Mouse (Mus musculus) testis, postnatal 14 days (tissue): ENCODE measurements around the gene Nap1l5.

Experiments used
- DNase-seq: peaks from one replicate; pipeline ENCODE4 v3.0.0; 2021; ENCODE audit warnings: low spot score

Gene Nap1l5

DNA sequence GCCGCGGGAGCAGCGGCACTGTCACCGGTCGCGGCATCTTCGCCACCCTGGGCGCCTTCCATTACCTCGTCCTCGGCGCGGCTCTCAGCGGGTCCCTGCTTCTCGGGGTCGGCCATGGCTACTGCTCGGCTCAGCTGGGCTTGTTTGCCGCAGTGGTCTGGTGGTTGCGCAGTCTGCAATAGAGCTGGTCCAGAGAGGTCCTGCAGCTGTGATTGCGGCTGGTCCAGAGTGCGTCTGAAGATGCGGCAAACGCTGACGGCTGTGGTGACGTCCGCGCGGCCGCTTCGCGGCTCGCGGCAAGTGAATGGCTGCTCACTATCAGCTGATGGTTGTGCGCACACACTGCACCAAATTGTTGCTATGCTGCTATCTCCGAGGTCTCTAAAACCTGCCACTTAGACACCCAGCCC, at the start of gene Nap1l5:
Gene Nap1l5 (minus strand): TSS at position 225 of the 410 bp plus-strand sequence.
- peak; percentile 36 for DNase-seq

DNA sequence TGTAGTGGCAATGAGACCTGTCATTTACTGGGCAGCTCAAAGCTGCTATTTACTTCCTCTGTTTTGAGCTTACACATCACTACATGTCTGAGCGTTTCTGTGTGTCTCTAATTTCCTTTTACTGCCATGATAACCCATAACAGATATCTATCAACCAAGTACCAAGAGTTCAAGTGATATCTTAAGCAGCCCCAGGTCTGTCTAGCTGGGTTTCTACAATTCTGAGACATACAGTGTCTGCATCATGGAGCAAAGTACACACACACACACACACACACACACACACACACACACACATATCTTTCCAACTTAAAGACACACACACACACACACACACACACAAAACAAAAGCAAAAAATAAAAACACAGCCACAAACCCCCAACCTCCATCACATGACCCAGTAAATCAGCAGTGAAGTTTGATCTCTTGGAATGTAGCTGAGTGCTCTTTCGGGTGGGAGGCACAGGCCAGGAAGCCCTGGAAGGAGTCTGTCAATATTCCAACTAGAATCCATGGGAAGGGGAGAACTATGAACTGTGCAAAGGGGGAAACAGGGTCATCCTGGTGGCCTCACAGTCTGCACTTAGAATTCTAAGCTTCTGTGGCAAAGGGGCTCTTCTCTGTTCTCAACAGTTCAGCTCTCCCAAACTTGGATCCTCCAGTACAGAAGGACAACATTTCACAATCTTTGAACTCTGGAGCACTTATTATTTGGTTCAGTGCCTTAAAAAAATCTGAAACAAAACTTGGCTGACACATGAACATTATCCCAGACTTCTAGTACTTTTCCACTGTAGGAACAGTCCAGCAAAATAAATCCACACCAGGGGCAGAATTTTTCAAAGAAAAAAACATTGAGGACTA, 44.5 kb upstream of the Nap1l5 start:
- DNase-seq, result no peak

DNA sequence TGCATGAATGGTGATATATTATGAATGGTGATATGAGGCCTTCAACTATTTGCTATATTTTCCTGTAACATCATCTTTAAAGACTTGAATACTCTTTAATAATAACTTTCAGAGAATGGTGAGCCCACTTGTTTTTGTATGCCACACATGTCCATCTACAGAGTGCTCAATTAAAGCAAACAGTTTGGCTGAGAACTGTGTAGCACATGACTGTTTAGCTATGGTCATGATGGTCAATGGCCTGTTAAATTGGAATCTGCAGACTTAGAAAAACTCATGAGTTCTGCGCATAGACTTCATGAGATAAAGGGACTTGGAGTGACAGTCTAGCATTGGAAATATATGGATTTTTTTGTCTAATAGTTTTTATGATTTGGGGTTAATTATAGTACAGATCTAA, 43.5 kb upstream of the Nap1l5 start:
- DNase-seq, result no peak

DNA sequence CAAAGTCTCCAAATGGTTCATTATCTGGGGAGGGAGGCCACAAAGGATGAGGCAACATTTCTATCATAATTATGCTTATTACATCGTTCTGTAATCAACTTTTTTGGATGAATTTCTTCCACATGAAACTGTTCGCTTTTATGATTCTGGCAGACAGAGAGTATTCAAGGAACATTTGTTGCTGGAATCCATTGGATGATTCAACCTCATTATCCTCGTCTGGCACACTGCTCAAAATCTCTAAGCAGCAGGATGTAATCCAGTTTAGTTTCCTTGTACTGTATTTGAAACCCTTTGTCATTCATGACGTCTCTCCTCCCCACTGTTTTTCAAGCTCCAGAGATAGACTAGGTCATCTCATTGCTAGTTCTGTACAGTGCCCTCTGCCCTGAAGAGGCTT, 40.0 kb upstream of the Nap1l5 start:
- no peak for DNase-seq

DNA sequence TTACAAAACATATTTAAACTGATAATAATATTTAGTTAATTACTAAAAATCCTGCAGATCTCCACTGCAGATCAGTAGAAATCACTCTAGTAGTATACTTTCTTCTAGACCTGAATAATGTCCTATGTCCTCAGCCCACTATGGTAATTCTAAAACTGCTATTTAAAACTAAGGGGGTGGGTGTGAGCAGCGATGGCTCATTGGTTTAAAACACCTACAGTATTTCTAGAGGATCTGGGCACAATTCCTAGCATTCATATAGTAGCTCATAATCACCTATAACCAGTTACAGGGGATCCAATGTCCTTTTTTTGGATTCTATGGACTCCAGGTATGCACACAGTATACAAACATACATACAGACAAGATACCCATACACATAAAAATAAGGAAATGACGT, 39.4 kb upstream of the Nap1l5 start:
- DNase-seq, result no peak

DNA sequence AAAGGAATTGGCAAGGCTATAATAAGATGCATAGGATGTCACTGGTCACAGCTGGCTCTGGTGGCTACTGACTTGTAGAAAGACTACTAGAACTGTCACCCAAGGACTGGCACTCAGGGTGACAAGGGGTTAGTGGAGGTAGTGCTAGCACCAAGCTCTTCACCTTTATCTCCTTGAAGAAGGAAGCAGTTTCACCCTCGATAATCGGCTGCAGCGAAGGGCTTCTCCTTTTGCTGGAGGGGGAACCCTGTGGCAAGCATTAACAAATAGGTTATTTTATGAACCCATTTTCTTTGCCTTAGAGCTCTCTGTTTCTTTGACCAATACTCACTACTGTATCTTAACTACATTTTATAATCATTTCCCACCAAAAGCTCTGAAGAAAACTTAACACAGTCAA, 37.1 kb upstream of the Nap1l5 start:
- no peak for DNase-seq

DNA sequence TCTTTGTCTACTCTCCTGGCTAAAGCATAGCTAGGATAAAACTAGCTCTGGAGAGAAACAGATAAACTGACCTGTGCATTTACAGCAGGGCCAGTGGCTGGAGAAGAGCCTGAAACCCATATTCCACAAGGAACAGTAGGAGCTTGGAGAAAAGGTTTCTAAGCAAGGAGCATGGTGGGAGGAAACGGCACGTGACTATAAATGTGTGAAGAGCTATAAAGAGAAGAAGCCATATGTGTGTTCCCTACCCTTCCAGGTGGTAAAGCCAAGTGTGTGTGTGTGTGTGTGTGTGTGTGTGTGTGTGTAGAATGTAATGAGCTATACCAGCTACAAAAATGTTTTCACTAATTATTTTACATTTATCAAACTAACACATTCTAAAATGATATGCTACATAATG, 35.4 kb upstream of the Nap1l5 start:
- no peak for DNase-seq

DNA sequence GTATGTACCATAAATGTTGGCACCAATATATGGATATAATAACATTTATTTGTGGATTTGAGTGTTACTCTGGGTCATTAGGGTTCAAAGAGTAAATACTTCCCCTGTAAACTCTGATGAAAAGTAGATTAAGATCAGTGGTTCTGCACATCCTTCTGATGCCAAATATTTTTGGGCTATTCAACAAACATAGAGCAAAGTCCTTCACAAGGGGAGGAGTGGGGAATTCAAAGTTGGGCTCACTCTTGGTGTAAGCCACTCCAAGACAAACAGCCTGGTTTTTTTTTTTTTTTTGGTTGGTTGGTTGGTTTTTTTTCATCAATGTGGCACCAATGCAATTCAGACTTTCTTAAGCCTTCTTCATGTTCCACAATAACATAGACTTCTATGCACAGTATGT, 30.9 kb upstream of the Nap1l5 start:
- DNase-seq, result no peak

DNA sequence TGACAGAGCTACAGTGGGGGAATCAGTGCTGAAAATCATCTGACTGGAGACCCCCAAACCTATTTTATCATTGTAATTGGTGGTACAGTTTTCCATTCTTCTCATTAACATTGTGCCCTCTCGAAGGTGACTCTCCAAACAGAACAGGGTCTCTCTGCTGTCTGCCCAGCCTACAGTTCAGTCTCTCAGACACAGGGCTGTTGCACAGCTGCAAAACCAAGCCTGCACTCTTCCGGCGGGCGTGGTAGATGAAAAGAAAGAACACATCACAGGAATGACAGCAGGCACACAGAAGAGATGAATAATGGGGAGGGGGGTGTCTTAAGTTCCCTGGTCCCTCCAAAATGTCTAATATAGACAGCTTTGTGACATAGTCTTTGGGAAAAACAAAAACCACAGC, 27.3 kb upstream of the Nap1l5 start:
- no peak for DNase-seq

DNA sequence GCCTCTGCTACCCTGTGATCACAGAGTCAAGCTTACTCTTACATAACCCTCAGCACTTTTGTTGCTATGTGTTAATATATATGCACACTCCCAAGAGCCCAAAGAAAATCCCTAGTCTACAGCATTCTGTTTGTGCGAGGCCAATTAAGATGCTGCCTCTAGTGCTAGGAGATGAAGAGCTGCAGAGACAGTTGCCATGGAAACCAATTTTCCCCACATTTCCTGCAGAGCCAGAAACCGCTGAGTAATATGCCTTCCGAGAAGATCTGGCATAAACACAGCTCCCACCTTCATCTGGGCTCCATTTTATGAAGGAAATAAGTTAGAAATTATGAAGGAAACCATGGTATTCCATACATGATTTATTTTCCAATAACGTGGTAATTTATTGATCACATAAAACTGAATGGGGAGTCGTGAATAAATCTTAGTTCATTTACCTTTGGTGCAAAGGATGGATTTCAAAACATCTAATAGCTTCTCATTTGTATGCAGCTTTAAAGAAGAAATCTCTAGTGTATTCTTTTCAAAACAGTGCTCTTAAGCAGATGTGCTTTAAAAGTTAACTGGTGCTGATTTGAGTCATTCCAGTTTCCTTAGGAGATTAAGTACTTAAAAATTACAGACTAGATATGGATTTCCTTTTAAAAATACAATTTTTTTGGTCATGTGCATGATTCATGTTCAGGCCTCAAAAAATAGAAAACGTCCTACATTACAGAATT, 26.5 kb upstream of the Nap1l5 start:
- no peak for DNase-seq

DNA sequence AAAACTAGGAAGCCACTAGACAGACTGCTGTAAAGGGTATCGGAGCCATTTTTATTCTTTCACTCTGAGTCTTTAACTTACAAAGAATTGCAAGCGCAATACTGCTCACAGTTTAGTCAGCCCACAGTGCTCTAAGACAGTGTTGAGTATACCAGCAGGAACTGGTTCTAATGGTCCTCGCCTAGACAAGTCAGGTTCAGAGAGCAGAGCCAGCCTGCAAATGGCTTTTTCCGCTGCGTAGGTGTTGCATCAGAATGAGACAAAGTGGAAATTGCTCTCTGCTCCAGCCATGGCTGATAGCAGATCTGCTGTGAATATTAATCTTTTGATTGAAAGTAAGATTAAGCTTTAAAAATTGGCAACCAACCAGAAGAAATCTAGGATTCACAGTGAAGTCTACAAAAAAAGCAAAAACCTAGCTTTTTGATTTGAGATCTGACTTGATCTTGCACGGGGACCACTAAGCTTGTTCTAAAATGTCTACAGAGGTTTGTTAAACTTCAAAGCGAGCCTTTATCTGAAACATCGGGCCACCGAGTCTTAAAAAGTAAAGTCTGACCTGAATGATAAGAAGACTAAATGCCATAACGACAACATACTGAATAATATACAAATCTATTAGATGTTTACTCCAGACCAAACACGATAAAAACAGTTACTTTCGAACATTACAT, 25.8 kb upstream of the Nap1l5 start:
- DNase-seq, result no peak

DNA sequence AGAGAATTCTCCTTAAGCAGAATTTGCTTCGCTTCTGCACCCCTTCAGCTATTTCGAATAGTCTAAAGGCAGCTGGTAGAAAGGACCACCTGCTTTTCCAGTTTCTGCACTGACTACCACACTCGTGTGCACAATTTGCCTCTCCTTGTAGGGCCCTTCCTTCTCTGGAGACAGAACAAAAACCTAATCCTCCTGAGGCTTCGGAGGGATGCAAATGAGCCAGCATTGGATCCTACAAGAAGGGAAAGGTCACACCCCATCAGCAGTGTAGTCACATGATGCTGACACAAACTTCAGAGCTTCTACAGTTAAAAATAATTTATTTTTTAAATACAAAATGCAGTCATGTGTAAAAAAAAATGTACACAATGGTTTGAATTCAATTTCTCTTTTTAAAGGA, 24.3 kb upstream of the Nap1l5 start:
- DNase-seq, result no peak

DNA sequence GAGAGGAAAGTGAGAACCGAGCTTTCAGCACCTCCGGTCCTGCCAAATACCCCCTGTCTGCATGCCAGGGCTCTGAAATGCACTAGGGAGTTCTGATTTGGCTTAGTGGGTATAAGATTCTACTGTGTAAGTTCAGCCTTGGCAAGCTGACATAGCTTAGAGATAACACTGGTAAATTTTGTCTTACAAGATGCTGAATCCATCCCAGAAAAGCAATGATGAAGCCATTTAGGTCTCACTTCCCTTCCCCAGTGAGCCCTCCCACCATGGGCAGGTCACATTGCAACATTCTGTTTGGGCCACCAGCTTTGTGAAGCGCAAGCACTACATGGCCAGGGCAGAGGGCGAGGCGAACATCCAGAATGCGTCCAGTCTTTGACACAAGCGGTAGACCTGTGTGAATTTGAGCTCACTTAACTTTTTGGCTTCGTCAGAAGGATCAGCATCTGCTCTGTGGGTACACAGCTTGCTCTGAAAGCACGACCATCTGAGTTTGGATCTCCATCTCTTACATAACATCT, 23.1 kb upstream of the Nap1l5 start:
- no peak for DNase-seq

DNA sequence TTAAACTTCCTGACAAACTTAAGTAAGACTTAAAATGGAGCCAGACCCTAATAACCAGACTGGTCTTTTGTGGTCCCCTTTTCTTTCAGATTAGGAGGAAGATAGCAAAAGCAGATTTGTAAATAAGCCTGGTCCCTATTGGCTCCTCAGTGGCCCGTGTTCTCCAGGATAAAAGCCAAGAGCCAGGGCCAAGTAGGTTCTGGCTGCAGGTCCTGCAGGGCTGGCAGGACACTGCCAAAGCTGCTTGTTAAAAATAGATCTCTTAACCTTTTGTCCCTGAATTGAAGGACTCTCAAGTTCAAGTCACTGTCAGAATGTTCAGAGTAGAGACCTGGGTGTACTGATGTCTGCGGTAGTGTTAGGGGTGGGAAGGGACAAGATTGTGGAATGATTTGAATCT, 21.0 kb upstream of the Nap1l5 start:
- DNase-seq, result no peak

DNA sequence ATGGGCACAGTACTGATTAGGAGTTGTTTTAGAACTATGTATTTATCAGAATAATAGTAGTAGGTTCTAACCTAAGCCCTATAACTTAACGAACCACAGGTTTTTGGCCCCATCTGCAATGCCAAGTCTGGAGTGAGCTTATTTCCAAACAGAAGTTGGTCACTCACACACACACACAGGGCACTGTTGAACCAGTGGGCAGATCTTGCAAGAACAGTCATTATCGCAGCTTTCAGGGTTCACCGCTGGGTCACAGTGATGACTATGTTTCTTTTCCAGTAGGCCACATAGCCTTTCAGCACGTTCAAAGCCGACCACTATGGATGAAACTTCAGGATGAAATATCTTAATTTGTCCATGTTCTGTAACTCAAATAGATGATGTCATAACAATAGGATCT, 15.6 kb upstream of the Nap1l5 start:
- DNase-seq, result no peak

DNA sequence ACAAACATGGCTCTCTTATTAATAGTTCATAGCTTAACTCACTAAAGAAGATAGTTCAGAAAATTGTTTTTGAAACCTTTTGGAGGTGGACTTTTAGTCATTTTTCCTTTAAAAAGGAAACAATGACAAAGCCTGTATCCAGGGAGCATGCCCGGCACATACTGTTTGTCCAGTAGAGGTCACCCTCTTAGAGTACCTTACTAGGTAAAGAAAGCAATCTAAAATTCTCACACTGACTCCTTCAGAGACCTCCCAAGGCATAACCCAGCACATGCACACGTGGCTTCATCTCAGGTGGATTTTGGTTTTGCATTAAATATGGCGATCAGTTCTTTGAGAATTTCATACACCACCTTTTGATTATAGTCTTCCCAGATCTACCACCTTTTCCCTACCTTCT, 14.7 kb upstream of the Nap1l5 start:
- no peak for DNase-seq

DNA sequence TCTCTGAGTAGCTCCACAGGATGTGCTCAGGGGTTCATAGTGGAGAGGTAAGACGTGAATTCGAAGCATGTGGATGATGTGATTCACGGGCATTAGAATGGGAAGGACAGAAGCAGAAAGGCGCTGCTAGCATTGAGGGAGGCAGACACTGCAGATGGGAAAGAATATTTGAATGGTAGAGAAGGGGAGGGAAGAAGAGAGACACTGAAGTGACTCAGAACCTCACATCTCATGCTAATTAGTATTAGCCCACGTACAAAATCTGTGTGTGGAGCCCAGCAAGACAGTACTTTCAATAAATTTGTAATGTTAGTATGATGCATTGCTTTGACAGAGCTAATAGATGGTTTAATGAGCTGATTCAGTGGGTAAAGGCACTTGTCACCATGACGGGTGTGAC, 13.9 kb upstream of the Nap1l5 start:
- DNase-seq, result no peak

DNA sequence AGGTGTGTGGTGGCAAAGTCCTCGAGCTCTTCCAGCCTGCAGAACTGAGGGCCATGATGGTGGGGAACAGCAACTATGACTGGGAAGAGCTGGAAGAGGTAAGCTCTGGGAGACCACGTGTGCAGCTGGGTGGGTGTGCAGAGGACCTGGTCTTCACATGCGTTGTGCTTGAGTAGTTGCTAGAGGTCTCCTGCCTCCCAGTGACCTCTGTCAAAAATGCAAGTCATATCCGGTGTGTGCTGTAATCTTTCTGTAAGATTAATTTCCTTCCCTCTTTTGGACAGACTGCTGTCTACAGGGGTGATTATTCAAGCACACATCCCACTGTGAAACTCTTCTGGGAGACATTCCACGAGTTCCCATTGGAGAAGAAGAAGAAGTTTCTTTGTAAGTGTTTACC, 9.6 kb upstream of the Nap1l5 start:
- no peak for DNase-seq

DNA sequence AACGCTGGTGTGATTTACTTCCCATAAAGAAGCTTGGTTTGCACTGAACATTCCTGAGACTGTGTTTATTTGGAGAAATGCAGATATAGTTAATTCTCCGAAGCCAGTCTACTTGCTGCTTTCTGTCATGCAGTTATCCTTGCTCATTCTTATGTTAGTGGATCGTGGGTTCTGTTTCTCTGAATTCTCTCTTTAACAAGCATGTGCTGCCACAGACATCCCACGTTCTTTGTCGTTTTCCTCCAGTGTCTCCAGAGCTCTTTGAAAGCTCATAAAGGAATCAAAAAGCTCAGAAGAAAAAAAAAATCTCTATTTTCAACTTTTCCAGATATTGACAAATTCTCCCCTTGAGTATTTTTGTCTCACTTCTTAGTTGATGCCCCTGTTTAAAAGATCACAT, 7.1 kb upstream of the Nap1l5 start:
- DNase-seq, result no peak

DNA sequence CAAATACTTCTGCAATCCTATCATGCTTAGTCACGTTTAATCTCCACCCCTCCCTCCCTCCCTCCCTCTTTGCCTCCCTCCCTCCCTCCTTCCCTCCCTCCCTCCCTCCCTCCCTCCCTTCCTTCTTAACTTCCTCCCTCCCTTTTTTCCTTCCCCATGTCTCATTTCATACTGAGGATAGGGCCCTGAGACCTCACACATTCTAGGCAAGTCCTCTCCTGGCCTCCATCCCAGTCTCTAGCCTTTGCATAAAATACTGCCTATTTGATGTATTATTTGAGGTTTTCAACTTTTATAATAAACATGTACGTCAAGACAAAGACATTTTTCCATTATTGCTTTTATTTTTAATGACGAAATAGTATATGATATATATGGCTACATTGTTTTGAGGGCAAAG, 6.7 kb upstream of the Nap1l5 start:
- DNase-seq, result no peak

DNA sequence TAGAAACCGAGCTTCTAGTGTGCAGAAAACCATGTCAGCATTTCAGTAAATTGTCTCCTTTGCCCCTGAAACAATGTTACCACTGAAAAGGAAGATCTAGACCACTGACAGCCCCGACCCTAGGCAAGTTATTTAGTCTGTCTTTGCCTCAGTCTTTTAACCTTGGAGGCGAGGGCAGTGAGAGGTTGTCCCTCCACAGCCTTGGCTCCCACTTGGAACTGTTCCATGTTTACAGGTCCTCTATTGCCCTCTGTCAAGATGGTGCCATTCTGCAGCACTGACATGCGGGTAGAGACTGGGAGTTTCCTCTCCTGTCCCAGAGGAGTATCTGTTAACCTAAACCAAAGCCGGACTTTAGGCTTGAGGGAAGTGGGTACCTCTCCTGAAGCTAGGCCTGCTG, 6.0 kb upstream of the Nap1l5 start:
- DNase-seq, result no peak

DNA sequence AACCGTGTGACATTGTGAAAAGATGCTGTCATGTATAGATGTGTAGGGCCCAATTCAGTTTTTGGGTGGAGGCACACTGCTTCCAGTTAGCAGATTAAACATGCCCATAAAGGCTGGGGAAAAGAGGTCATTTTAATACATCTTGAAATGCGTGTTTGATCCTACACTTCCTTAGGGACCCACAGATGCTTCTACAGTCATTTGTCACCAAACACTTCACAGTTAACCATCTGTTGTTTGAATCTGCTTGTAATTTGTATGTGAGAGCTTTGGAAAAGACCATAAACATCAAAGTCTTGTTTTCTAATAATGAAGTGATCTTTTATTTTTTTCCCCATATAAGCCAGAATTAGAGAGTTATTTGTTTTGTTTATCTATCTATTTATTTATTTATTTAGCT, 915 bp upstream of the Nap1l5 start:
- no peak for DNase-seq

DNA sequence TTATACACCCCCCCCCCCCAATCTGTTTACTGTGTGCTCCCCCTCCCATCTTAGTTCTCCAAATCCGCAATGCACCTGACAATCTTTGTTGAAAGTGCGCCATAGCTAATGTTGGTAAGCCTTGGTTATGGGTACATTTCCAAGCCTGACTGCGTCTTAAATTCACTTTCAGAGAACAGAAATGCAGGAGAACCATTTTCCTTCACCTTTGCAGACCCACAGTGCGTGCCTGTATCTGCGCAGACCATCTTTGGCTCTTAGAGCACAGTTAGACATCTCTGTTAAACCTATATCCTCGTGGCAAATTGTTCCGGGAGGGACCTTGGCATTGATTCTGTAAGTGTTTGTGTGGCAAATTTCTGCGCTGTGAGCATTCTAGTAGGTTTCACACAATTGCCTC, 460 bp upstream of the Nap1l5 start:
- DNase-seq, result no peak
